Mouse (Mus musculus): Measurements from ENCODE around the gene Babam2.

DNA sequence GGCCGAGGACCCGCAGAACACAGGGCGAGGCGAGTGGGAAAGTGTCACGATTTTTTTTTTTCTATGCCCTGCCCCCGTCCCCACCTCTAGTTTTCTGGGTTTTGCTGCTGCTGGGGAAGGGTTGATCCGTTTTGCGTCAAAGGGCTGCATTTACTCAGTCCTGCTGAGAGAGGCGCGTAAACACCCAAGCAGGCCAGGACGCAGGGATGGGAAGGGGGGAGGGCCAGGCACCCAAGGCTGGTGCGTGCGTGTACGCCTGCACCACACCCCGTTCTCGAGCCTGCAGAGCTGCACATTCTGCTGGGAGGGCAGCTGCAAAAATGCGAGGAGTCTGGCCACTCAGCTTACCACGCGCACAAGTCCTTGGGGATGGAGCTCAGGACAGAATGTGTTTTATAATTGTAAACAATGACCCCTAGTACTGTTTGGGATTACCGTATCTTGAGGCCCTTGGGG lies 436.1 kb downstream of the Babam2 start:
- TF ChIP-seq CTCF (IDR thresholded peaks at IDR 0.05; ENCODE audit: low read depth) (no peak), EP300 (IDR thresholded peaks at IDR 0.05; ENCODE audit: low read depth) (no peak)
